Mouse (Mus musculus): ENCODE measurements at regions not wholly inside any gene's neighbourhood (a gene's known extent, or its start where the extent isn't known, plus 50 kb on each side); places are given as distances from the start of the nearest gene placed in this dataset.
A peak's percentile ranks its signal among the peaks of the same experiment; 100 is the strongest.
"Not testable (repeated sequence)": the region's sequence is repeated elsewhere in the genome, so short reads cannot be mapped to it uniquely, and the experiment has no call there.

DNA sequence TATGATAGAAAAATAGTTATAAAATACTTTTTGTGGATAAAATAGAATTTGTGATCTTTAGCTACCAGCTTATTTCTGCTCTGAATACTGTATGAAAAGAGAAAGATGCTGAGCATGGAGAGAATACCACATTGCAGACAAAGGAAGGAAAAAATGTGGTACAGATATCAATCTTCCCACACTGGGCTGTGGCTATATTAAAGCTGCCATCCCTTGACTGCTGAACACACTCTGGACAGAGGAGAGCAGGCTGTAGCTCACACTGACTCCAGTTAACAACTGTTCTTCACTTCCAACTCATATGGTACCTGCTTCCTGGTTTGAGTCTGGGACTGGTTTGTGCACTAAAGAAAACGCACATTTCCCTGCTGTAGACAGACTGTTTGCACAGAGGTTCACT lies 76.7 kb upstream of the Try4 start:
- no peak for DNase-seq

DNA sequence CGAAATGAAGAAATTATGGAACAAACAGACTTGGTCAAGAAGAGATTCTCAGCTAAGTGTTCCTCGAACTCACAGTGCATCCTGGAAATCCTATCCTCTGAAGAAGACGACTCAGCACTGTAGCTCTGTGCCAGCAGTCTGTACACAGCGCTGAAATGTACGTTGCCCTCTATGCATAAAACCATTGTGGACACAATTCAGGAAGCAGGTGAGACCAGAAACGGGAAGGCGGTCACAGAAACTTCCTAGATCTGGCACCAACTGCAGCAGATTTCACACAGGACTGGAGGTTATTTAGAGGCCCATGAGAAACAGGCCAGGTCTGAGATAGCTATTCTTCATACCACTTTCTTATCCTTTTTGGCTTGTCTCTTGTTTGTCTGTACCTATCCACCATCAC lies 83.7 kb upstream of the Try4 start:
- no peak for DNase-seq

DNA sequence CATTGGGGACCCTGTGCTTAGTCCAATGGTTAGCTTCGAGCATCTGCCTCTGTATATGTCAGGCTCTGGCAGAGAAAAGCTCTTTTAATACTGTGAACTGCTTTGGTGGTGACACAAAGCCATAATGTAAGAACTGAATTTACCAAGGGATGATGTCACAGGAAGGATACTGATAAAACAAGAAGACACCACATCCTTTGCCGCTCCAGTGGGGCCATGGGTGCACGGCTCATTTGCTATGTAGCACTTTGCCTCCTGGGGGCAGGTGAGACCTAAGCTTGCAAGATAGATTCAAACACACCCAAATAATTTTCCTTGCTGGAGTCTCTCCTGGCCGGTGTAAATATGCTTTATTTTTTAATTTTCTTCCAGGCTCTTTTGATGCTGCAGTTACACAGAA lies 86.2 kb upstream of the Try4 start:
- DNase-seq = no peak

DNA sequence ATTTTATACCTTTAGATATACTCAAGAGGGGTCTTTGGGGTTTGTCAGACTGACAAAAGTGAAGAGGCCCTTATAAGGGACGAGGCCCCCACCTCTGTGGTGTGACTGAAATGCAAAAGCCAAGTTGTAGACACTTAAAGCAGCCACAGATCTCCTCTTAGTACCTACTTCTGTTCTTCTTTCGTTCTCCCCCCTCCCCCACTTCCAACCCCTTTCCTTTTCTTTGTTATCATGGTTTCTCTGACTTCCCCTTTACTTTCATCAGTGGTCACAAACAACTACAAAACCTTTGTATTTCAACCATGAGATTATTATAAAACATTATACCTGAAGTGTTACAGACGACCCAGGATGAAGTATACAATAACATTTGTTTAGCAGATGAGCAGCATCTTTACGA lies 96.2 kb upstream of the Try4 start:
- DNase-seq = no peak

DNA sequence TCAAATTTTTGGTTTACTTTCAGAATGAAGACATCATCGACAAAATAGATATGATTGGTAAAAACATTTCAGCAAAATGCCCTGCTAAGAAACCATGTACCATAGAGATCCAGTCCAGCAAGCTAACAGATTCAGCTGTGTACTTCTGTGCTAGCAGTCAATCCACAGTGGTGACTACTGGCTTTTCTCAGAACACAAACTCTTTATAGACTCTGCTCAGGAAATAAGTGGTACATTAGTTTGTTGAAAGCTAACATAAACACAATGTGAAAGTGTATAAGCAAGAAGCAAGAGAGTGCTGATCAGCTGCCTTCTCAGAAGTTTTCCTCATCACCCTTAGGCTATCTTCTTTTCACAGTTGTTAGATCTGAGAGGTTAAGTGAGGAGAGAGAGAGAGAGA lies 99.2 kb upstream of the Try4 start:
- DNase-seq = no peak

DNA sequence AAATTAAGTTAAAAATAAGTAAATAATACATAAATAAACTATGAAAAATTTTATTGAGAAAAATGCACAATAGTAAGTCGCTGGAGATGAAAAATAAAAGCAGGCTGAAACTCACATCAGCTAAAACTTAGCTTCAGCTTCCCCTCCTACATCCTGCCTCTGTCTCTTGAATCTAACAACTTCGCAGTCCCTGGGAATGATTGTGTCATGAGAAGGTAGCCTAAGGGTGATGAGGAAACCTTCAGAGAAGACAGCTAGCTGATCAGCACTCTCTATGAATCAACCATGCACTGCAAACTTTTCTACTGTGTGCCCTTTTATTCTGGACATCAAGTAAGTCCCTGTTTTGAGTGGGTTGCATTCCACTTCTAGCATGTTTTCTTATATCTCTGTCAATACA lies 99.8 kb upstream of the Try4 start:
- no peak for DNase-seq

DNA sequence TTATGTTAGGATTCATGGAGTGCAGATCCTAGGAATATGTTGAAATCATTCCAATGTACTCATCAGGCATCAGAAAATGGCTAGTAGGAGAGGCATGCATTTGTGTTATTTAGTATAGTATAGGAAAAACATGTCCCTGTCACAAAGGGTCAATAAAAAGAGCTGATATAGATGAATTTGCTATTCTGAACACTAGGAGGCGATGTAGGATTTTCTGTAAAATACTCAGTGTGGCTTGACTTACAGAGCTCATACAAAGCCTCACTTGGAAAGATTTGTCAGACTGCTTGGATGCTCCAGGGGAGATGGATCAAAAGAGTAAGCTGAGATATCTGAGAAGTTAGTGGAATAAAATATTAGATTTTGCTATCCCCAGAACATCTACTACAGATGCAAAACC lies 107.6 kb upstream of the Try4 start:
- DNase-seq = peak in 1 of 2 experiments; percentile 6

DNA sequence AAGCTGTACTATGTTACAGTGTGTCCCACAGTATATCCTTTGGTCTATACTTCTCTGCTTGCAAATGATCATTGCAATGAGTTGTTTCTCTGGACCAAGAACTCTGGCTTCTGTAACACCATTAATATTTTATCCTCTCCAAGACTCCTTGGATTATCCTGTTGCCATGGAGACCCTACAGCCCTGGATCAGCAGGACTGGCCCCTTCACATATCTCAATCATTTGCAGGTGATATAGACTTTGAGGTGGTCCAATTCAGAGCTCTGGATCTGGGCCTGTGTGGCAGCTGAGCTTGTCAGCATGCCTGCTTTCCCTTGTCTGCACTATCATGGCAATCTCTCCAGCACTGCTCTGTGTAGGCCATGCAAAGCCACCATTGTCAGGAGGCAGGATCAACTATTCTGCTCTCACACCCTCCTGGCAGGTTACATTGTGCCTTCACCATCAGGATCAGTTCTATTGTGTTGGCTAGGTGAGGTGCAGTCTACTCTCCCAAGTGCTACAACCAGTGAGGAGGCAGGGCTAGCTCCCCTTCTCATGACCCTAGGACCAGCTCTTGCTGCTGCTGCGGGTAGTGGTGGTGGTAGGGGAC lies 110.2 kb upstream of the Try4 start:
- DNase-seq = no peak

DNA sequence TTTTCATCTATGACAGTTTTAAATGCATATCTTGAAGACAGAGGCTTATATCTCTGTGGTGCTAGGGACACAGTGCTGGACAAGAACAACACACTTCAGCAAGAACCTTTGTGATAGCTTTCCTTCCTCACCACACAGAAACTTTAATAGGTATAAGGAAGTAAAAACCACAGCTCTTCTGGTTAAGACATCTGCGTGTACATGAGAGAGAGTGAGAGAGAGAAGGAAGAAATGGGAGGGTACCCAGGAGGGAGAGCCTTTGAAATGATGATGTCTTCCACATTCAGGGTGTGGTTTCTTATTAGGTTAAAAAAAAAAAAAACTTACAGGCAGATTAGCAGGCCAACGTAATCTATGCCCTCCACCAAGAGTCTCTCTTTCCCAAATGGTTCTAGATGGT lies 113.2 kb upstream of the Try4 start:
- DNase-seq = no peak

DNA sequence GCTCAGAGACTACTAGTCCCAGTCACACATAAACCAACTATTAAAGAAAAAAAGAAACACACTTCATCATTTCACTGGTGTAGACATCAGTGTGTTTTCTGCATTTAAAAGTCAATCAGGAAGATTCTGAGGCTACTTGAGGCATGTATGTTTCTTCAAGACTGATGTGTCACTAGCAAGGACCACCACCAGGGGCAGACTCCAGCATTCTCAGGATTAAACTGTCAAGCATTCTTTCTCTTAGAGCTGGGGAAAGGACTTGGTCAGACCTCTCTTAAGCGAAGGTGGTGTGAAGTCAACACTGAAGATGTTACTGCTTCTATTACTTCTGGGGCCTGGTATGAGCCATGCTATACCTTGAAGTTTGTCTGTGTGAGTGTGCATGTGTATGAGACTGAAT lies 114.1 kb upstream of the Try4 start:
- DNase-seq = peak in 1 of 2 experiments; percentile 2

DNA sequence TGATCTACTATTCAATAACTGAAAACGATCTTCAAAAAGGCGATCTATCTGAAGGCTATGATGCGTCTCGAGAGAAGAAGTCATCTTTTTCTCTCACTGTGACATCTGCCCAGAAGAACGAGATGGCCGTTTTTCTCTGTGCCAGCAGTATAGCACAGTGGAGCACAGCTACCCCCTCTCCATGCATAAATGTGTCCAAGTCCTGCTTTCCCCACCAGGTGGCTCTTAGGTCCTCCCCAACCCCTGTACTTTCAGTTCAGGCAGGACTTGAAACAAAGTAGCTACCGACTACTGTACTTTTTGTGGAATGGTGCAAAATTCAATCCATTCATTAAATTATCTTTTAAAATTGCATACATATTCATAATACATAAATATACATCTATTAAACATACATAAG lies 123.2 kb upstream of the Try4 start:
- no peak for DNase-seq

DNA sequence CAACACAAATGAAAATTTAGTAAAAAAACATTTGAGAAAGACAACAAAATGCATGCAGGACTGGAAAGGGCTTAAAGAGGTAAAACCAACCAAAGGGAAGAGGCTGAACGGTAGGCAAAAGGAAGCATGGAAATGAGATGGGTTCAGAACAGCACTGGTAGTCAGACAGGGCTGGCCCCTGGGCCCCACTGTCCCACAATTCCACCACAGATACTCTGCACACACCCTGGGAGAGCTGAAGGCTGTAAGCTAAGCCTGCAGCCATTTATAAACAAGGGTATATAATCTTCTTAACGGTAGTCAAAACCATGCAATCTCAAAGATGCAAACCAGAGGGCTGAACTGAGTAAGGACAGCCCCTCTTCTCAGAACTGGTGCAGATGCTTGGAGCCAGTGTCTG lies 124.0 kb upstream of the Try4 start:
- DNase-seq = no peak

DNA sequence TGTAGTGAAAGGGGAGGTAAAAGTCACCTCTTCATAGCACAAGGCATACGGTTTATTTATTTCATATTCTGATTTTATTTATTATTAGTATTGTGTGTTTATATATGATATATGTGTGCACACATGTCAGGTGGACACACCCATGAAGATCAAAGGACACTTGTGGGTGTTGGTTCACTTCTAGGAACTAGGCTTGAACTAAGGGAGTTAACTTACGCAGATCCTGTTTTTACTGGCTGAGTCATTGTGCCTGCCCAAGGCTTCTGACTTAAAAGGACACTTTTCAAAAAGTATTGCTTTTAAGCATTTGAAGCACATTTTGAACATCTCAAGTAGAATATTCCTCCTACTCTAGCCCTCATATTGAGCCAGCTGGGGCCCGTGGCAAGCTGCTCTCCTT lies 124.9 kb upstream of the Try4 start:
- DNase-seq = no peak

DNA sequence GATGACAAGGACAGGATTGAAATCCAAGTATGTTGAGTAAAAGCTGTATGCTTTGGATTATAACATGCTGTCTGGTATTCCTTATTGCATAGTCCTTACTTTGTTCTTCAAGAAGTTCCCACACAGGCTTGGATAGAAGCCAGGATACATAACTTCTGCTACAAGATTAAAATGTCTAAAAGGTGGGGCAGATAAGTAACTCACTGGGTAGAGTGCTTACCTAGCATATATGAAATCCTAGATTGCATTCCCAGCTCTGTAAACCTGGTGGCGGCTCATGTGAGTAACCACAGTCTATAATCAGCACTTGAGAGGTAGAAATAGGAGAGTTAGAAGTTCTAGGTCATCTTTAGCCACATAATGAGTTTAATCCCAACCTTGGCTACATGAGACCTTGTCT lies 126.0 kb upstream of the Try4 start:
- no peak for DNase-seq

DNA sequence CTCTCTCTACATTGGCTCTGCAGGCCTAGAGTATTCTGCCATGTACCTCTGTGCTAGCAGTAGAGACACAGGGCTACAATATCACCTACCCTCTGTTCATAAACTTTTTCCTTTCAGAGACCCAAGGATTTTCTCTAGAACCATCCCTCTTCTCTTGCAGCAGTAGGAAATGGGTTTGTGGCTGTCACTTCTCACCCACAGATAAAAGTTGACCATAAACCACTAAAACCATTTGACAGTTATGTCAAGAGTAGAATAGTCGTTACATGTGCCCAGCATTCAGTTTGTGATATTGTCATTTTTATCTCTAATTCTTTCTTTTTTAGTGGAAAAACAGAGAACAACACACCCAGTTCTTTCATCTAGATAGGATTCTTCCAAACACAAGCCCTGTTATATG lies 128.2 kb upstream of the 2210010C04Rik start:
- no peak for DNase-seq

DNA sequence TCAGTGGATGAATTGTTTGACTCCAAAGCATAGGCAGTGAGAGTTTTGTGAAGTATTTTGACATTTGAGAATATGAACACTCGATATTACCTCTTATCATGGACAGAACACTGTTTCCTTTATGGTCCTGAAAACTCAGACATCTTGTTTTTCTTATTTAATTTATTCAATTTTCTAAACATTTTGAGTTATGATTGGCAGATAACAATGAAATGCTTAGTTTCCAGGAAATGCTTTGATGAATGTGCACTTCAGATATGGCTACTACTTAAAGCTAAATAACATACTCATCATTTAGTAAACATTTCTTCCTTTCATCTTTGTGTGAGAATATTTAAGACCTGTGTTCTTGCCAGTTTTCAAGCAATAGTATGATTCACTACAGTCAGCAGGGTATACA lies 126.4 kb upstream of the 2210010C04Rik start:
- DNase-seq = no peak

DNA sequence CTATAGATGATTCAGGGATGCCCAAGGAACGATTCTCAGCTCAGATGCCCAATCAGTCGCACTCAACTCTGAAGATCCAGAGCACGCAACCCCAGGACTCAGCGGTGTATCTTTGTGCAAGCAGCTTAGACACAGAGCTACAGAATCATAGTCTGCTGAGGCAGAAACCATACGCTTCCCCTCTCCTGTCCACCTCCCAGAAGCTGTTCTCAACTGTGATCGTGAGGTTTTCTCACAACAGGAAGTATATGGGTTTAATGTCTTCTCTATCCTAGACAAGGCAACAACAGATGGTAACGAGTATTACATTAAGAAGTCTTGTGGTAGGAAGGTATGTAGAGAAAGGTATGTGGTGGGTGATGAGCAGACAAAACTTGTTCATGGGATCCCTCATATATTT lies 116.8 kb upstream of the 2210010C04Rik start:
- no peak for DNase-seq

DNA sequence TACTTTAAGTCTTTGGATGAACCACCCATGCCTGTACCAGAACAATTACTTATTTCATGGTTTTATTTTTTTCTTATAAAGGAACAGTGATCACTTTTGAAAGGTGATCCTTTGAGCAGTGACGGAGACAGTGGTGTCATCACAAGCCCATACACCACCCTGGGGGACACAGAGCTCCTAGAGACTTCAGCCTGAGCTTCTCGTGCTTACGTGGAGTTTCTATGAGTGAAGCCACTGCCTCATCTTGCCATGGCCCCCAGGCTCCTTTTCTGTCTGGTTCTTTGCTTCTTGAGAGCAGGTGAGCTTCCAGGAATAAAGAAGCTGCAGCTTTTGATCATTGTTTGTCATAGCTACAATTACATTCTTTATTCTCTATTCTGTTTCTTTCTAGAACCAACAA lies 116.2 kb upstream of the 2210010C04Rik start:
- DNase-seq = no peak

DNA sequence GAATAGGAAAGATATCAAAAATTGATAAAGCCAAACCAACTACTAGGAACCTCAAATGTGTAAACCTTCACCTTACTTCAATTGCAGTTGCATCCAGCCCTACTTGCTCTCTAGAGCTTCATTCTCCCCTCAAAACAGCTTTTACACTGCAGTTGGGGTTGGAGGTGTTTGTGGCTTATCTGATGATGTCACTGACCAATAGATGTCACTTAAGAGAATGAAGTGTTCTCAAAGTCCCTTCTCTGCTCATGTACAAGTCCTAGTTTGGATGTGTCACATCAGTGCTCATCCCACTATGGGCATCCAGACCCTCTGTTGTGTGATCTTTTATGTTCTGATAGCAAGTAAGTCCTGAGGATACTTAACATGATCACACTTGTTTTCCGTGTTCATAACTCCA lies 105.6 kb upstream of the 2210010C04Rik start:
- no peak for DNase-seq

DNA sequence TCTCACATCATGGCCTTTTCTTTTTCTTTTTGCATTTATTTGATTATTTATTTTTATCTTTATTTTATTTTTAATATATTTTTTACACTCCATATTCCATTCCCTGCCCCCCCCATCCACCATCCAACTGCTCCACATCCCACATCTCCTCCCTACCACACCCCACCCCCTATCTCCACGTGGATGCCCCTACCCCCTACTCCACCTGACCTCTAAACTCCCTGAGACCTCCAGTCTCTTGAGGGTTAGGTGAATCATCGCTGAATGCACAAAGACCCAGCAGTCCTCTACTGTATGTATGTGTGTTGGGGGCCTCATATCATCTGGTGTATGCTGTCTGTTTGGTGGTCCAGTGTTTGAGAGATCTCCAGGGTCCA lies 102.1 kb upstream of the 2210010C04Rik start:
- DNase-seq = not testable (repeated sequence)

DNA sequence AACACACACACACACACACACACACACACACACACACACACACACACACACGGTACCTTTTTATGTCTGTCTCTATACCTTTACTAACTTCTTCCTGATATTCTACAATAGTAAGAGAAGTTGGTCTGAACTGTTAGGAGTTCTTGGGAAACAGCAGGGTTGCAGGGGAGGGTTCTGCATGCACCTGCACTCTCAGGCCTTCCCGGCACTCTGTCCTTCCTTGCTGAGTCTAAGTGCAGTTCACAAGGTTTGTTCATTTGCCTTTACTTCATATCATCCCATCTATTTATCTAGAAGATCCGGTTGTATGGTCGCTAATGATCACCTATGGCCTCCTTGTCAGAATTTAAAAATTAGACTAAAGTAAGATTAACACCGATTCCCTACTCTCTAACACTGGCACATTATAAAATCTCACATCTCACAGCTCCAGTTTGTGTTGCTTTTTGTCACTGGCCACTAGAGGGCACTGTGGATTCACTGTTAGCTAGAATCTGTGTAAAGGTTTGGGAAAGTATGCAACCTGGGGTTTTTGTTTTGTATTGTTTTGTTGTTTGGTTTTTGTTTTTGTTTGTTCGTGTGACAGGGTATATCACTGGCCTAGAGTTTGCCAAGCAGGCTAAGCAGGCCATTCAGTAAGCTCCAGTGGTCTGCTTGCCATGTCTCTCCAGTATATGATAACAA lies 101.5 kb upstream of the 2210010C04Rik start:
- DNase-seq = peak; percentile 71 to 76

DNA sequence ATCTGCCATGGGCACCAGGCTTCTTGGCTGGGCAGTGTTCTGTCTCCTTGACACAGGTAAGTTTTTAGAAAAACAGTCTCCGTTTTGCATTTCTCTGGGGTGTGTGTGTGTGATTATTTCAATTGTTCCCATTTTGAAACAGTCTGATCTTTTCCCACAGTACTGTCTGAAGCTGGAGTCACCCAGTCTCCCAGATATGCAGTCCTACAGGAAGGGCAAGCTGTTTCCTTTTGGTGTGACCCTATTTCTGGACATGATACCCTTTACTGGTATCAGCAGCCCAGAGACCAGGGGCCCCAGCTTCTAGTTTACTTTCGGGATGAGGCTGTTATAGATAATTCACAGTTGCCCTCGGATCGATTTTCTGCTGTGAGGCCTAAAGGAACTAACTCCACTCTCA lies 99.9 kb upstream of the 2210010C04Rik start:
- DNase-seq = no peak

DNA sequence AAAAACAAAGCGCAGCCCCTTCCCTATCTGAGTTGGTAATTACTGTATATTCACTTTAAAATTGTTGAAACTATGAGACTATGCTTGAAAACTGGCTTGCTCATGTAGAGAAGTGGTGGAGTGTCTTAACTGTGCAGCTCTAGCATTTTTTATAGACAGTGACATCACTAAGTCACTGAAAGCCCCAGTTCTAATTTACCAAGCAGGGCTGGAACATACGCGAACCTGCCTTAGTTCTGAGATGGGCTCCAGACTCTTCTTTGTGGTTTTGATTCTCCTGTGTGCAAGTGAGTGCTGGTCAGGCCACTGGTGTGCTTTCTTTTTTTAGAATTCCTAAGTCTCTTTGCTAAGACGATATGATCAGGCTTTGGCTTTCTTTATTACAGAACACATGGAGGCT lies 94.6 kb upstream of the 2210010C04Rik start:
- no peak for DNase-seq

DNA sequence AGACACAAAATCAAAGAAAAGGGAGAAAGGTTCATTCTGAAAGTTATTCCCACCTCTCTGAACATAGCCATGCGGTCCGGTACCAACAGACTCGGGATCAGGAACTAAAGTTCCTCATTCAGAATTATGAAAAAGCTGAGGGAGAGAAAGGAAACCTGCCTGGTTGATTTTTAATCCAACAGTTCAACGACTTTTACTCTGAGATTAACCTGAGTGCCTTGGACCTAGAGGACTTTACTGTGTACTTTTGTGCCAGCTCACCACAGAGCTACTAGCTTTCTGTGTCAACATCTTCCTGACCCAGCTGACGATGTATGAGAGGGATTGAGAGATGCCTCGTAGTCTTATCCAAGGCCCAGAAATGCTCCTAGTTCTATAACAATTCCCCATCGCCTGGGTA lies 92.5 kb upstream of the 2210010C04Rik start:
- DNase-seq = no peak

DNA sequence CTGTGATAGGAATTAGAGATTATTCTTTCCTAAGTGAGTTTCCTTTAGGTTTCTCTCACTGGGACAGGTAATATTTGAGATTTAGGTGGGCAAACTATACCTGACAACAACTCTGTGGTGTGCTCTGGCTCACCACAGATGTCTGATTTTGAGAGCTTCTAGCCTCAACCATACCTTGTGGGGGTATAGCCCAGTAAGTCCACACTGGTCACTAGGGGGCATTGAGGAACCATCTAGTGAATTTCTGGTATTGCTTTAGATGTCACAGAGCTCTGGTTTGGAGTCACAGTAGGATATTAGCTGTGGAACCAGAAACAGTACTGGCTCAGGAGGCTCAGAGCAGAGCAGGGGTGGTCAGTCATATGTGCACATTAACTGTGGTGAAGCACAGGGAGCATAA lies 91.5 kb upstream of the 2210010C04Rik start:
- DNase-seq = no peak

All from cerebellum, postnatal 10 days (tissue).